Mouse (Mus musculus) layer of hippocampus, postnatal 25 days (tissue): ENCODE results near the gene B3gntl1. TPM values are rescaled to one million over a fixed set of nuclear protein-coding genes. Genes with fewer than 3 reads are reported as not detected.
"Not testable (repeated sequence)": the region's sequence is repeated elsewhere in the genome, so short reads cannot be mapped to it uniquely, and the experiment has no call there.

ENCODE experiments used
- DNase-seq, 2 experiments: peaks; one replicate each; pipeline ENCODE4 v3.0.0; 2022; ENCODE audit warnings: mixed read lengths in 2 of 2, low spot score in 1 of 2; ENCODE audit errors: extremely low spot score in 1 of 2
- total RNA-seq, 2 experiments: library from RNA; stranded (reverse); gene quantifications; 2 replicates each; pipeline ENCODE4 v1.2.3; 2021

The B3gntl1 gene
- total RNA-seq, 2 experiments from 2014 or later: 6.4 to 7.0 TPM

DNA sequence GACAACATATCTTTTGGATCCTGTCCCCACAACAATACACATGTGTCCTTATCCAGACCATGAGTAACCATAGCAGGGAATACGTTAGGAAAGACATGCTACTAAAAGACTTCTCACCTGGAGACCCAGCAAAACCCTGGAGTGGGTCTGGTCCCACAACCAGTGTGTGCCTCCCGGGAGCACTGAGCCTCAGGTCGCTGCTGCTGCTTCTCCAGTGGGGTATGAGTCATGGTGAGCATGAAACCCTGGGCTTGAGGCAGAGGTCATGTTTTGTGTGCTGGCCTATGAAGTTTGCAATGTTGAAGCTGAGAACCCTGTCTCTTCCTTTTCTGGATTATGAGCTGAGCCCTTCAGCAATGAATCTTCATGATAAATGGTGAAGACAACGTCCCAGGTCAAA is 13.1 kb upstream of the B3gntl1 start:
- no peak for DNase-seq

GRCm38 (mm10) chr11:121685491-121686001 is 12.6 kb upstream of the B3gntl1 start:
- no peak for DNase-seq

- no peak for DNase-seq
Observed at GRCm38 (mm10) chr11:121683243-121683642, 10.3 kb upstream of the B3gntl1 start.

GRCm38 (mm10) chr11:121680750-121681149 is 7.8 kb upstream of the B3gntl1 start:
- DNase-seq: no peak

- no peak for DNase-seq
Observed at GRCm38 (mm10) chr11:121679581-121679980, 6.6 kb upstream of the B3gntl1 start.

DNA sequence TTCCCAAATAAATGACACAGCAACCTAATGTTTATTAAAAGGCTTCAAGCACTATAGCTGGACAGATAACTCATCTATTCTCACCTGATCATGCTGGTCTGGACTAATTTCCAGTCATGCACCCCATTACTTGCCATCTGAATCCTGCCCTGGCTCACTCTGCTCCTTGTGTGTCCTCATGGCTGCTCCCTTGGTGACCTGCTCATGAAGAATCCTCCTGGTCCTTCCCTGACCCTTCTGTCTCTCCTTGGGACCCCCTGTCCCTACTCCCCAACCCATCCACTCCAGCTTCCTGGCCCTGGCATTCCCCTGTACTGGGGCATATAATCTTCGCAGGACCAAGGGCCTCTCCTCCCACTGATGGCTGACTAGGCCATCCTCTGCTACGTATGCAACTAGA is 3.9 kb upstream of the B3gntl1 start:
- no peak for DNase-seq

- no peak for DNase-seq
Observed at GRCm38 (mm10) chr11:121673629-121674028, 676 bp upstream of the B3gntl1 start.

GRCm38 (mm10) chr11:121672312-121672989 is 502 bp downstream of the B3gntl1 start:
- DNase-seq: no peak

DNA sequence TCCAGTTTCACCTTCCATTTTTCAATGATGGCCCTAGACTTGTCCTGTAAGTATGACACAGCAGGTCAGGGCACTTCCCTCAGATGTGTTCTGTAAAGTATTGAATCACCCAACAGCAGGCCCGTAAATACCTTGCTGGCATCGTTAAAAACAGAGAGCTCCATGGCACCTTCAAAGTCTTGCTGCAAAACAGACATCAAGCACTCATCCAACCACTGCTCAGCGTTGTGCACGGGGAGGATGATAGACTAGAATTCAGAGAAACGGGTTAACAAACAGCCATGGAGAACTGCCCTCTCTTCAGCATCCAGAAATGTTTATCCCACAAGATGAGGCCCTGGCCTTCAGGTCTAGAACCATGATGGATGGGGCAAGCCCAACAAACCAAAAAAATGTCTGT is 2.0 kb downstream of the B3gntl1 start:
- no peak for DNase-seq

GRCm38 (mm10) chr11:121668776-121669175 is 4.2 kb downstream of the B3gntl1 start:
- no peak for DNase-seq

GRCm38 (mm10) chr11:121667541-121667940 is 5.4 kb downstream of the B3gntl1 start:
- no peak for DNase-seq

DNA sequence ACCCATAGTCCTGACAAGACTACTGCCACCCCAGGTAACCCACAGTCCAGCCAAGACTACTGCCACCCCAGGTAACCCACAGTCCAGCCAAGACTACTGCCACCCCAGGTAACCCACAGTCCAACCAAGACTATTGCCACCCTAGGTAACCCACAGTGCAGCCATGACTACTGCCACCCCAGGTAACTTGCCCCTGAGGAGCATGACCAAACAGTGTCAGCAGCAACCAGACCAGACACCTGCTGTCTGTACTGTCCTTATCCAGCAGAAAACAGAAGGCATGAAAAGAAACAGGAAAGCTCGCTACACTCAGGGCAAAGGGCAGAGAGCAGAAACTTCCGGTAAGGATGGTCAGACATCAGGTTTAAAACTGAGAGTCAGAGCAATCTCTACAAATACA is 11.8 kb downstream of the B3gntl1 start:
- DNase-seq: no peak

- not testable (repeated sequence) for DNase-seq
Observed at GRCm38 (mm10) chr11:121660604-121661003, 12.3 kb downstream of the B3gntl1 start.

- DNase-seq: no peak
Observed at GRCm38 (mm10) chr11:121658151-121658550, 14.8 kb downstream of the B3gntl1 start.

- no peak for DNase-seq
Observed at GRCm38 (mm10) chr11:121655807-121656511, 17.0 kb downstream of the B3gntl1 start.

DNA sequence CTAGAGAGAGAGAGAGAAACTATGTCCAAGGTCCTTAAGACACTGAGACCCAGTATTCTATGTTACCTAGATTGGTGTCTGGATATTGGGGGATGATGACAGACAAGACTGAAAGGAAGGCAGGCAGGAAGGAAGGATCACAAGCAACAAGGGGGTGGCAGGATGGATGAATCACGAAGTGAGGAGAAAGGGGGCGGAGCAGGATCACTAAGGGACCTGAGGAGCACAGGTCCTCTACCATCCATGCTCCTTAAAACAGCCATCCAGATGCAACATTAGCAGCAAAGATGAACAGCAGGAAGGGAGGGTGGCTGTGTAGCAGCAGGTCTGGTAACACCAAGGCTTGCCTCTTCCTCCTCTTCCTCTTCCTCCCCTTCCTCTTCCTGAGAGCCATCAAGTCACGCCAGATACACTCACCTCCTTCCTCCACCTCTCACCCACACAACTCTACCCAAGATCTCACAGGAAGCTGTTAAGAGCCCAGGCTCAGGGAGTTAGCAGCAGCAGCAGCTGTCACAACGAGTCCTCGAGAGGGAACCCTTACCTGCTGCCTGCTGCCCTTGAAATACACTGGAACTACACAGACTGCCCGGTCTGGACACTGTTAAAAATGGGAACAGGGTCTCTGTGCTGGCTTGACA is 17.7 kb downstream of the B3gntl1 start:
- DNase-seq: no peak

DNA sequence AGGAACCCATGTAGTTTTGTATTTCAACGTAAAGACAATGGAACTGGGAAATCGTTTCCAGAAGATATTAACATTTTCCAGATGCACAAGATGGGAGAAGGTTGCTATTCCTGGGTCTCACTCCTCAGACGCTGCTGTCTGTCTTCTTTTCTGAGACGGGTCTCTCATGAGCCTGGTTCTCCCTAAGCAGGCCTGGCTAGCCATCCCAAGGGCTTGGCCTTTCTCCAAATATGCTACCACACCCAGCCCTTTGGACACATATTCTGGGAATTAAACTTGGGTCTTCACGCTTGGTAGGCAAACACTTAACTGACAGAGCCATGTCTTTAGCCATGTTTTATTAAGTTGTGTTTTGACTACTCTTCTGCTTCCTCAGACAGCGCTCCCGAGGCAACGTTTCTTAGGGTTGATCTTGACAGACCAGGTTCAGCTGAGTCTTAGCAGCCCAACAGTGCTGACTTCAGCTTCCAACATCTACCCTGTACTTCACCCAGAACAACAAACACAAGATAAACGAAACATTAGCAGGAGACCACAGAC is 18.5 kb downstream of the B3gntl1 start:
- DNase-seq: no peak

- no peak for DNase-seq
Observed at GRCm38 (mm10) chr11:121653631-121654030, 19.3 kb downstream of the B3gntl1 start.

- peak in 1 of 2 experiments; percentile 67 for DNase-seq
Observed at GRCm38 (mm10) chr11:121652547-121653305, 20.2 kb downstream of the B3gntl1 start.

- no peak for DNase-seq
Observed at GRCm38 (mm10) chr11:121651983-121652382, 21.0 kb downstream of the B3gntl1 start.
